Mouse (Mus musculus): ENCODE results near the gene Ptger2. TPM values are rescaled to one million over a fixed set of nuclear protein-coding genes. Genes with fewer than 3 reads are reported as not detected.
"Not testable (repeated sequence)": the region's sequence is repeated elsewhere in the genome, so short reads cannot be mapped to it uniquely, and the experiment has no call there.

Ptger2 gene
- total RNA-seq (2012; rRNA removed) (not detected in 2 replicates), polyA plus RNA-seq (2012; ENCODE audit: insufficient read depth in 1 of 2, insufficient read length in 2 of 2, low read depth in 1 of 2, low replicate concordance in 2 of 2, missing spikeins in 1 of 2) (not detected)

DNA sequence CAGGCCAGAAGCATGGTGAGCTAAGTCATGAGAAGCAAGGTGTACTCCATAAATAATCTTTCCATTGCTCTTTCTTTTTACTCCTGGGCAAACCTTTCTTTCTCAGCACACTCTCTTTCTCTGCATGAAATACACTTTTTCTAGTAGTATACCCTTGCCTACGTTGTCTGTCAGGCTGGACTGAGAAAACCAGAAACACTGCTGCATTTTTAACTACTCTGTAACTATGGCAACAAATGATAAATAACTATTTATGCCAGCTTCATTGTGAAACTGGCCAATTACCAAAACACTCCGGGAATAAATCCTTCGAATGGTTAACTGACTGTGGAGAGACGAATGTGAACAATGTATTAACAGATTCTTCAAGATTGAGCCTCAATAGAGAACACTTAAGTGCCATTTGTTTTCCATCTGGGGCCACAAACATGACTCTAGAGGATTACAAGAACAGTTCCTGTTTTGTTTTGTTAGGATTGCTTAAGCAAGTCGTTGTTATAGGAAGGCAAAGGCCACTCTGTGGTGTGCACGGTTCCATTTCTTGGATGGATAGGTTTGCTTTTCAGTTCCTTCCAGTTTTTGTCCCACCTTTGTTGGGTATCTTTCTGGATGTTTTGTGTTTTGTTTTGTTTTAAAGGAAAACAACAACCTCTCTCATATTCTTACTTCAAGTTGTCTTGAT lies at the start of gene Ptger2:
Gene Ptger2, plus strand, starts transcription at position 522 of the 682 bp plus-strand sequence.
- H3K27ac ChIP-seq (ENCODE audit: control insufficient read depth, low read depth, low read length); H3K9me3 ChIP-seq (replicated peaks; ENCODE audit: insufficient read depth, low read length); H3K27me3 ChIP-seq (ENCODE audit: control insufficient read depth in 1 of 2, insufficient read depth in 2 of 2, low read length in 2 of 2); DNase-seq (ENCODE audit: low read depth, low spot score); H3K36me3 ChIP-seq (ENCODE audit: control insufficient read depth in 1 of 2, insufficient read depth in 2 of 2, low read length in 2 of 2); H3K4me1 ChIP-seq (ENCODE audit: control insufficient read depth in 1 of 2, insufficient read depth in 2 of 2, low read length in 2 of 2); H3K4me3 ChIP-seq (ENCODE audit: control insufficient read depth in 1 of 2, insufficient read depth in 1 of 2, low read depth in 2 of 2, low read length in 2 of 2); H3K79me2 ChIP-seq (ENCODE audit: control insufficient read depth, insufficient read depth, low read length, poor library complexity); H3K9ac ChIP-seq (ENCODE audit: control insufficient read depth, low read depth, low read length, poor library complexity, severe bottlenecking): not testable (repeated sequence)

- H3K4me3 ChIP-seq (ENCODE audit: control insufficient read depth in 1 of 2, insufficient read depth in 1 of 2, low read depth in 2 of 2, low read length in 2 of 2) = no peak overlapping the region
- no peaks in the 10 kb centered on the region for H3K79me2 ChIP-seq (ENCODE audit: control insufficient read depth, insufficient read depth, low read length, poor library complexity)
- no peak for DNase-seq (ENCODE audit: low read depth, low spot score)
- H3K4me1 ChIP-seq (ENCODE audit: control insufficient read depth in 1 of 2, insufficient read depth in 2 of 2, low read length in 2 of 2) = no peaks in the 10 kb centered on the region
- TF ChIP-seq ETS1 (IDR thresholded peaks at IDR 0.05; ENCODE audit: low read depth, low read length) (no peak), USF1 (IDR thresholded peaks at IDR 0.05; ENCODE audit: low read depth, low read length) (no peak)
- H3K27ac ChIP-seq (ENCODE audit: control insufficient read depth, low read depth, low read length) = no peak overlapping the region
- H3K36me3 ChIP-seq (ENCODE audit: control insufficient read depth in 1 of 2, insufficient read depth in 2 of 2, low read length in 2 of 2) = no peaks in the 10 kb centered on the region
- no peak overlapping the region for H3K9ac ChIP-seq (ENCODE audit: control insufficient read depth, low read depth, low read length, poor library complexity, severe bottlenecking)
- H3K27me3 ChIP-seq (ENCODE audit: control insufficient read depth in 1 of 2, insufficient read depth in 2 of 2, low read length in 2 of 2) = no peaks in the 10 kb centered on the region
- H3K9me3 ChIP-seq (replicated peaks; ENCODE audit: insufficient read depth, low read length) = no peaks in the 10 kb centered on the region
Observed at GRCm38 (mm10) chr14:44960746-44961145, 27.2 kb upstream of the Ptger2 start.

DNA sequence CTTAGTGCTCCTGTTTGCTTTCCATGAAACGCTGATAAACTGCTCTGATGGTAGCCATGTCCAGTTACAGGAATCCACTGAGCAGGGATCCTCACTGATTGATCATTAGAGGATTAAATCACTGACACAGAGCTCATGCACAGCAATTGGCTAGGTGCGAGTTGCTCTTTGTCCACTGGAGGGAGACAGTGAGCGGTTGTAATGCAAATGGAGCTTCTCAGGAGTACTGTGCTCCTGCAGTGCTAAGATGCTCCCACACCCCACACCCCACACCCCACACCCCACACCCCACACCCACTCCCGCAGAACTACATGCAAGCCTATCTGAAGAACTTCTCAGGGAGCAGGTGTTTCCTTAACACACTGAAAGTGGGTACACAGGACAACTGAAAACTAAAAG lies 10.7 kb upstream of the Ptger2 start:
- H3K79me2 ChIP-seq (ENCODE audit: control insufficient read depth, insufficient read depth, low read length, poor library complexity); H3K4me3 ChIP-seq (ENCODE audit: control insufficient read depth in 1 of 2, insufficient read depth in 1 of 2, low read depth in 2 of 2, low read length in 2 of 2); H3K9ac ChIP-seq (ENCODE audit: control insufficient read depth, low read depth, low read length, poor library complexity, severe bottlenecking); H3K9me3 ChIP-seq (replicated peaks; ENCODE audit: insufficient read depth, low read length); H3K36me3 ChIP-seq (ENCODE audit: control insufficient read depth in 1 of 2, insufficient read depth in 2 of 2, low read length in 2 of 2); H3K27ac ChIP-seq (ENCODE audit: control insufficient read depth, low read depth, low read length); H3K27me3 ChIP-seq (ENCODE audit: control insufficient read depth in 1 of 2, insufficient read depth in 2 of 2, low read length in 2 of 2); H3K4me1 ChIP-seq (ENCODE audit: control insufficient read depth in 1 of 2, insufficient read depth in 2 of 2, low read length in 2 of 2): not testable (repeated sequence)
- peak; percentile 5 for DNase-seq (ENCODE audit: low read depth, low spot score)
- TF ChIP-seq SMC3 (IDR thresholded peaks at IDR 0.05; ENCODE audit: low read depth, low read length) (peak; percentile 37), CTCF (IDR thresholded peaks at IDR 0.05 in 2 of 3, conservative IDR thresholded peaks at IDR 0.05 in 1 of 3; ENCODE audit: control insufficient read depth in 1 of 3, insufficient read depth in 1 of 3, low read depth in 2 of 3, low read length in 3 of 3, poor library complexity in 1 of 3, severe bottlenecking in 1 of 3) (peak; percentile 22 to 31 (median 23); a peak in 5 of 6 replicates)

GRCm38 (mm10) chr14:44979887-44980286 lies 8.1 kb upstream of the Ptger2 start:
- peak; percentile 10 for DNase-seq (ENCODE audit: low read depth, low spot score)
- no peaks in the 10 kb centered on the region for H3K9me3 ChIP-seq (replicated peaks; ENCODE audit: insufficient read depth, low read length)
- H3K4me1 ChIP-seq (ENCODE audit: control insufficient read depth in 1 of 2, insufficient read depth in 2 of 2, low read length in 2 of 2) = no peaks in the 10 kb centered on the region
- H3K27me3 ChIP-seq (ENCODE audit: control insufficient read depth in 1 of 2, insufficient read depth in 2 of 2, low read length in 2 of 2) = no peaks in the 10 kb centered on the region
- H3K9ac ChIP-seq (ENCODE audit: control insufficient read depth, low read depth, low read length, poor library complexity, severe bottlenecking) = no peak overlapping the region
- no peaks in the 10 kb centered on the region for H3K79me2 ChIP-seq (ENCODE audit: control insufficient read depth, insufficient read depth, low read length, poor library complexity)
- no peak overlapping the region for H3K27ac ChIP-seq (ENCODE audit: control insufficient read depth, low read depth, low read length)
- H3K36me3 ChIP-seq (ENCODE audit: control insufficient read depth in 1 of 2, insufficient read depth in 2 of 2, low read length in 2 of 2) = no peaks in the 10 kb centered on the region
- H3K4me3 ChIP-seq (ENCODE audit: control insufficient read depth in 1 of 2, insufficient read depth in 1 of 2, low read depth in 2 of 2, low read length in 2 of 2) = no peak overlapping the region
- no peak for TF ChIP-seq JUND (IDR thresholded peaks at IDR 0.05; ENCODE audit: low read depth, low read length)
- TF ChIP-seq POLR2AphosphoS2 (IDR thresholded peaks at IDR 0.05; ENCODE audit: low read length) = no peak
- no peak for TF ChIP-seq GABPA (IDR thresholded peaks at IDR 0.05; ENCODE audit: low read depth, low read length)
- TF ChIP-seq HCFC1 (IDR thresholded peaks at IDR 0.05; ENCODE audit: low read depth, low read length) = no peak
- no peak for TF ChIP-seq MAX (IDR thresholded peaks at IDR 0.05; ENCODE audit: low read length)
- TF ChIP-seq TAL1 (IDR thresholded peaks at IDR 0.05; ENCODE audit: low read length) = no peak
- no peak for TF ChIP-seq SIN3A (IDR thresholded peaks at IDR 0.05; ENCODE audit: low read length)
- TF ChIP-seq MAFK (IDR thresholded peaks at IDR 0.05; ENCODE audit: borderline replicate concordance, low read depth, low read length) = no peak
- TF ChIP-seq USF2 (IDR thresholded peaks at IDR 0.05; ENCODE audit: borderline replicate concordance in 1 of 2, insufficient read depth in 1 of 2, low read depth in 1 of 2, low read length in 2 of 2) = no peak
- TF ChIP-seq TCF12 (IDR thresholded peaks at IDR 0.05; ENCODE audit: low read depth, low read length) = no peak
- peak; percentile 27 for TF ChIP-seq RAD21 (IDR thresholded peaks at IDR 0.05; ENCODE audit: low read depth, low read length)
- TF ChIP-seq CTCF (IDR thresholded peaks at IDR 0.05 in 2 of 3, conservative IDR thresholded peaks at IDR 0.05 in 1 of 3; ENCODE audit: control insufficient read depth in 1 of 3, insufficient read depth in 1 of 3, low read depth in 2 of 3, low read length in 3 of 3, poor library complexity in 1 of 3, severe bottlenecking in 1 of 3) = peak in 2 of 3 experiments; percentile 13 to 64; a peak in 2 of 6 replicates
- TF ChIP-seq KAT2A (conservative IDR thresholded peaks at IDR 0.05; ENCODE audit: low read depth, low read length) = no peak
- no peak for TF ChIP-seq E2F4 (IDR thresholded peaks at IDR 0.05; ENCODE audit: borderline replicate concordance, low read depth, low read length)
- TF ChIP-seq NRF1 (IDR thresholded peaks at IDR 0.05; ENCODE audit: insufficient read depth, low read depth, low read length, poor library complexity, severe bottlenecking) = no peak
- no peak for TF ChIP-seq ZMIZ1 (IDR thresholded peaks at IDR 0.05; ENCODE audit: low read depth, low read length)

All from MEL (cell line).